Mouse (Mus musculus) bone marrow, adult 2 months (tissue): ENCODE measurements around the gene Glp2r. TPM values are rescaled to one million over a fixed set of nuclear protein-coding genes. Genes with fewer than 3 reads are reported as not detected.

ENCODE experiments used
- H3K27ac ChIP-seq: fragments of 200-500 bp; 2 replicates; pipeline ENCODE4 v1.5.1; 2012; ENCODE audit warnings: low read depth, mild to moderate bottlenecking, control low read depth, inconsistent platforms, low read length; ENCODE audit not compliant: control insufficient read depth, poor library complexity, insufficient read depth
- H3K4me1 ChIP-seq: fragments of 200-500 bp; 2 replicates; pipeline ENCODE4 v1.6.1; 2011; ENCODE audit warnings: low read length; ENCODE audit not compliant: control insufficient read depth, insufficient read depth
- H3K4me3 ChIP-seq: fragments of 200-500 bp; replicated peaks from 2 replicates; pipeline ENCODE3; 2011; ENCODE audit warnings: mild to moderate bottlenecking, low read depth, low read length, control low read depth; ENCODE audit not compliant: control insufficient read depth
- CTCF ChIP-seq: fragments of 200-500 bp; IDR thresholded peaks from 2 replicates; pipeline ENCODE4 v1.5.1; 2011; ENCODE audit warnings: low read length, control low read depth; ENCODE audit not compliant: control insufficient read depth, insufficient read depth
- POLR2A ChIP-seq: fragments of 200-500 bp; IDR thresholded peaks from 2 replicates; pipeline ENCODE4 v1.6.1; 2011; ENCODE audit warnings: low read depth, mild to moderate bottlenecking, control low read depth, low read length, borderline replicate concordance; ENCODE audit not compliant: control insufficient read depth
- WGBS: fragments of 180-500 bp; shearing (Covaris S2); methylation state at CpG from one replicate; pipeline ENCODE4 v1.1.7; 2018; 5-methylcytosine and 5-hydroxymethylcytosine counted together
- polyA plus RNA-seq: library from polyadenylated mRNA; stranded (reverse); fragments of >200 nt; gene quantifications from 2 replicates; pipeline ENCODE4 v1.2.4, GENCODE M21; 2011; ENCODE audit warnings: low replicate concordance; ENCODE audit not compliant: missing spikeins, insufficient read depth, insufficient read length

The Glp2r gene
- polyA plus RNA-seq: not detected in 2 replicates

DNA sequence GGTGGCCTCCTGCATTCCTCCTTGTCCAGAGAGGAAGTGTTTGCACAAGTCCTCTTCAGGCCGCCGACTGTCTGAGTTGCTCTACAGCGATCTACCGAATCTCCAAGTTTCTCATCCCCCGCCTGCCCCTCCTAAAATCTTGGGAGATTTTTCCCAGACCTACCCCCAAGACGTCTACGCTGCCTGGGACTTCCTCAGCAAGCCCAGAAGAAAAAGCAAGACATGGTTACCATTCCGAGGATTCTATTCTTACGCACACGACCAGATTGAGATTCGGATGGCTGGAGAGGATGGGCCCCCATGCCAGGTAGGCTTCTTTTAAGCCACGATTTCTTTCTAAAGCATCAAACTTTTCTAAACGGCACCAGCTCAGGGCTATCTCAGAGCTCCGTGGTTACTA lies at the start of gene Glp2r:
Gene Glp2r, minus strand, starts transcription at position 101 of the 400 bp plus-strand sequence.
- Histone ChIP-seq H3K4me3 (no peak within 1 kb of the TSS), H3K27ac (no peak within 1 kb of the TSS), H3K4me1 (no peaks in the 10 kb centered on the region)
- WGBS: 70% methylated on average over 14 of the region's 14 CpGs
- TF ChIP-seq POLR2A: no peak
- TF ChIP-seq CTCF: no peak

- no peak for TF ChIP-seq POLR2A
- TF ChIP-seq CTCF: peak; percentile 29; the same call in 1 of the 2 replicates
- 22% methylated on average over 4 of the region's 4 CpGs for WGBS
- Histone ChIP-seq H3K4me3 (no peak overlapping the region), H3K27ac (no peak overlapping the region), H3K4me1 (no peaks in the 10 kb centered on the region)
These were observed 49.3 kb upstream of the Glp2r start for GRCm38 (mm10) chr11:67820221-67820620.

DNA sequence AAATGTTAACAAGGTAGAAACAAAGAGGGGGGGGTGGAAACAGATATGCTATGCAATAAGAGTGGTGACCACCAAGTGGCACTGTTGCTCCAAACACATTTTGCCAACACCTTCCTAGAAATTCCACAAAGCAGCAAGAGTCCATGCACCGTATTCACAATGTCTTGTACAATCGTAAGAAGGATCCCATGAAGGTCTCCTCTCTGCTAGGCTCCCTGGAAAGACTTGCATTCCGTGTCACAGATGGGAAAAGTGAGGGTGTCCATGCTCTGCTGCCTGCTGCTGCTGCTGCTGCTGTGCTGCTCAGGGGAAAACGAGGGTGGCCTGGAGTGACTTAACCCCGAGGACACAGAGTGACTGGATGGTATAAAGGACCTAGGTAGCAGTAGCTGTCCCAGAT lies 48.7 kb upstream of the Glp2r start:
- no peak overlapping the region for H3K27ac ChIP-seq
- H3K4me1 ChIP-seq: no peaks in the 10 kb centered on the region
- TF ChIP-seq POLR2A (no peak), CTCF (no peak)
- WGBS: 8% methylated on average over 5 of the region's 5 CpGs
- no peak overlapping the region for H3K4me3 ChIP-seq

DNA sequence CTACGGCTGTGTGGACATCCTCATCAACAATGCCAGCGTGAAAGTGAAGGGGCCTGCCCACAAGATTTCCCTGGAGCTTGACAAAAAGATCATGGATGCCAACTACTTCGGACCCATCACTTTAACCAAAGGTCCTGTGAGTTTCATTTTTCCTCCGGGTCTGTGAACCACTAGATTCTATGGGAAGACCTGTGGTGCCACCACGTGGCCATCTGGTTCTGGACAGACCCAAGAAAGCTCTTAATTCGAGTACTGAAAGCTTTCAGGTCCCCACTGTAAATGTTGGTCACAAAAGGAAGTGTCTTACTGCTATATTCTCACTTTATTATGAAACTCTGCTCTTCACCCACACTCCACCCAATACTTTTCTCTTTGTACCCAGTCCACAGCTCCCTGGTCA lies 40.6 kb upstream of the Glp2r start:
- H3K27ac ChIP-seq: no peak overlapping the region
- H3K4me1 ChIP-seq: no peaks in the 10 kb centered on the region
- 55% methylated on average over 6 of the region's 6 CpGs for WGBS
- H3K4me3 ChIP-seq: no peak overlapping the region
- no peak for TF ChIP-seq CTCF
- no peak for TF ChIP-seq POLR2A

DNA sequence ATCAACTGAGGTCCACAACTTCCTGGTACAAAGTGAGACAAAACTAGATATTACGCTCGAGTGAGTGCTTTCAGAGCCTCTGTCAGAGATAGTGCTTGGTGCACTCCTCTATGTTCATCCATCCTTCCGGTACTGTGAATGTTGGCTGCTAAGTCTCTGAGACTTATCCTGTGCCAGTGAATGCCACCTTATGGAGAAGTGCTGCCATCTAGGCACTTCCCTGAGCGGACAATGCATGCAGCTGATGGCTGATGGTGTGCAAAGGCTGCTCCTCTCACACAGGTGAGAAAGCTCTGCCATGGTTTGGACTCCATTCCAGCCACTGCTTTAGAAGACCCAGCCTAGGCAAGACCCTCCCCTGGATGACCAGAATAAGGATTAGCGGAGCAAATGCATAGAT lies 37.1 kb upstream of the Glp2r start:
- no peaks in the 10 kb centered on the region for H3K4me1 ChIP-seq
- H3K4me3 ChIP-seq: no peak overlapping the region
- 63% methylated on average over 5 of the region's 5 CpGs for WGBS
- TF ChIP-seq CTCF (no peak), POLR2A (no peak)
- no peak overlapping the region for H3K27ac ChIP-seq

DNA sequence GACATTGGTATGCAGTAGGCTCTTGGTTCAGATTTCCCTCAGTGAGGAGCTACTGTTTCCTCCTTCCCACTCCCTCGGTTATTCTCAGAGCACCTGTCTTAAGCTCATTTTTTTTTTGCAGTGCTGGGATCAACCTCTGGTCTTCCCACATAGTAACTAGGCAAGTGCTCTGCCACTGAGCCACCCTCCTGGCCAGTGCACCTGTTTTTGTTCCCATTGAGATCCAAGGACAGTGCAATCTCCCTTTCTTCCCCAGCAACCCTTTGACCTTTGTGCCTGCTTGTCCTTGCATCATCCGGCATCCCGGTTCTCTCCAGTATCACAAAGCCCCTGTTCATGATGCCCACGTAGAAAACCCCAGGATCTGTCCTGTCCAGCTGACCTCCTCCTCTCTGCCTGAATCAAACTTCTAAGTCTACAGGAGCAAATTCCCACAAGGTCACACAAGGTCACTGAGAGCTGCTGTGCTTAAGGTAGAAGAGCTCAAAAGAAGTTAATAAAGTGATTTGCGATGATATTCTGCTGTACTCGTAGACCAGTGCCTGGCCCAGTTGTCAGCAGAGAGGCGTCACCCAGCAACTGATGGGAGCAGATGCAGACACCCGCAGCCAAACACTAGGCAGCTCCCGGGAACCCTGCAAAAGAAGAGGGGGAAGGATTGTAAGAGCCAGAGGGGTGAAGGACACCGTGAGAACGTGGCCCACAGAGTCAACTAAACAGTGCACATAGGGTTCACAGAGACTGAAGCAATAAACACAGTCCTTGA lies 36.1 kb upstream of the Glp2r start:
- Histone ChIP-seq H3K27ac (no peak overlapping the region), H3K4me1 (no peaks in the 10 kb centered on the region), H3K4me3 (no peak overlapping the region)
- WGBS: 77% methylated on average over 11 of the region's 11 CpGs
- TF ChIP-seq POLR2A (no peak), CTCF (no peak)

DNA sequence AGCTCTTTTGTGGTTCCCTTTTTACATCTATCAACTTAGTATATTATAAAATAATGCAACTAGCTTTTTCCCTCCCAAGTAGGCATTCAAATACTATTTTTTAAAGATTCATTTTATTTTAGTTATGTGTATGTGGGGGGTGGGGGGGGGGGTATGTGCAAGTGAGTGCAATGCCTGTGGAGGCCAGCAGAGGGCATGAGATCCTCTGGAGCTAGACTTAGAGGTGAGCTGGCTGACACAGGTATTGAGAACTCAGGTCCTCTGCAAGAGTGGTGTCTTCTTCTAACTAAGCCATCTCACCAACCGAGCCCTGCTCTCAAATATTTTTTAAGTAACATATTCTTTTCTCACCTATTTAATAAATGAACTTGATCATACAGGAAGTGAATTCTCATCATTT lies 34.6 kb upstream of the Glp2r start:
- 76% methylated on average over 1 of the region's 1 CpGs for WGBS
- Histone ChIP-seq H3K27ac (no peak overlapping the region), H3K4me3 (no peak overlapping the region), H3K4me1 (no peaks in the 10 kb centered on the region; the same call in 1 of the 2 replicates)
- TF ChIP-seq POLR2A (no peak), CTCF (peak; percentile 19; the same call in 1 of the 2 replicates)

DNA sequence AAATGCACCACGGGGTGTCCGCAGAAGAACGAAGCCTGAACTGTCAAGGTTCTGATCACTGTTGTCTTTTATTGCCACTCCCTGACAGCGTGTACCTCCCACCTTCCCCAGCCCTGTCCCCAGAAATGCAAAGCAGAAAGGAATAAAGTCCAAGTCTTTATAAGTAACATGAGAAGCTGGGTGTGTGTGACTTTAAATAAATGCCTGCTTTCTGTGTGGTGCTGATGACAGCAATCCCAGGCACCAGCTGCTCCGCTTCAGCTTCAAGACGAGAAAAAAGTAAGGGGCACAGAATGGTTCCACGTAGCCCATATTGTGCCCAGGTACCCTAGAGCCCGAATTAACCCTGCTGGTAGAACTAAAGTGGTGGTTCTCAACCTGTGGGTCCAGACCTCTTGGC lies 30.2 kb upstream of the Glp2r start:
- H3K4me1 ChIP-seq: no peaks in the 10 kb centered on the region; the same call in 1 of the 2 replicates

More for the DNA sequence above, 30.2 kb upstream of the Glp2r start:
- TF ChIP-seq POLR2A (no peak), CTCF (no peak)
- no peak overlapping the region for H3K27ac ChIP-seq
- 79% methylated on average over 8 of the region's 8 CpGs for WGBS
- H3K4me3 ChIP-seq: no peak overlapping the region
